Mouse (Mus musculus) midbrain, embryonic 12.5 days (tissue): Measurements from ENCODE around the gene Acss2. TPM values are rescaled to one million over a fixed set of nuclear protein-coding genes. Genes with fewer than 3 reads are reported as not detected.
A peak's percentile ranks its signal among the peaks of the same experiment; 100 is the strongest.
"Not testable (repeated sequence)": the region's sequence is repeated elsewhere in the genome, so short reads cannot be mapped to it uniquely, and the experiment has no call there.

ENCODE experiments used
- ATAC-seq: fragments of 200-750 bp; cut with Nextera tagmentation; 2 replicates; pipeline ENCODE4 v1.8.0; 2017; ENCODE audit warnings: low read depth, moderate TSS enrichment, moderate library complexity; ENCODE audit not compliant: low FRiP score
- H3K27ac ChIP-seq: fragments of 300-500 bp; sonication (generic); replicated peaks from 2 replicates; pipeline ENCODE4 v1.5.1; 2016; ENCODE audit warnings: mild to moderate bottlenecking
- H3K27me3 ChIP-seq: fragments of 300-500 bp; sonication (generic); 2 replicates; pipeline ENCODE4 v1.6.1; 2016; ENCODE audit warnings: mild to moderate bottlenecking
- H3K36me3 ChIP-seq: fragments of 300-500 bp; sonication (generic); 2 replicates; pipeline ENCODE4 v1.6.1; 2016
- H3K4me1 ChIP-seq: fragments of 300-500 bp; sonication (generic); 2 replicates; pipeline ENCODE4 v1.6.1; 2016
- H3K4me2 ChIP-seq: fragments of 300-500 bp; sonication (generic); replicated peaks from 2 replicates; pipeline ENCODE4 v1.6.1; 2016; ENCODE audit warnings: mild to moderate bottlenecking, moderate library complexity
- H3K4me3 ChIP-seq: fragments of 300-500 bp; sonication (generic); 2 replicates; pipeline ENCODE4 v1.5.1; 2016; ENCODE audit warnings: mild to moderate bottlenecking
- H3K9ac ChIP-seq: fragments of 300-500 bp; sonication (generic); replicated peaks from 2 replicates; pipeline ENCODE4 v1.6.1; 2016; ENCODE audit warnings: mild to moderate bottlenecking, moderate library complexity
- H3K9me3 ChIP-seq: fragments of 300-500 bp; sonication (generic); 2 replicates; pipeline ENCODE4 v1.6.1; 2016; ENCODE audit warnings: mild to moderate bottlenecking
- WGBS: fragments of 180-500 bp; shearing (Covaris S2); methylation state at CpG from one replicate; pipeline ENCODE4 v1.1.7; 2016; 5-methylcytosine and 5-hydroxymethylcytosine counted together
- polyA plus RNA-seq: library from polyadenylated mRNA; unstranded; fragments of >200 nt; fragmentation: Nextera tagmentation; extraction: Ambion mirVana; gene quantifications from 2 replicates; pipeline ENCODE4 v1.2.1, GENCODE M21; 2016

Acss2 gene
- polyA plus RNA-seq, 1 experiment from 2014 or later = 25.9 TPM

DNA sequence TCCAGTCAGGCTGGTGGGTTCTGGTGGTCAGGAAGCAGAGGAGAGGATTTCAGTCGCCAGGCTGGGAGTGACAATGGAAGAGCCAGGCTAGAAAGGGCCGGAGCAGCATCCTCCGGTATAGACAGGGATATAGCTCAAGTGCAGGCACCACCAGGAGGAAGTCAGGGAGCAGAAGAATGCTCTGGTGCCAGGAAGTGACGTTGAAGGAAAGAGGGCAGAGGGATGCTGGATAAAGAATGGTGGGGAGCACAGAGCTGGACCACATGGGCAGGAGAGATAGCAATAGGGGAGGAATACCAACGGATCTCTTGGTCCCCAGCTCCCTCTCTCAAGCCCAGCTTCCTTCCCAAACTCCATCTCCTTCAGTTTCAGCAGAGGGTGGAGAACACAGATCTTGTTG, 4.2 kb upstream of the Acss2 start:
- Histone ChIP-seq H3K9ac (peak overlapping the region; percentile 85; the same call in 1 of the 2 replicates), H3K9me3 (no peaks in the 10 kb centered on the region), H3K4me1 (peaks cover 32% of the 10 kb centered on the region), H3K27ac (no peak overlapping the region), H3K4me2 (peak overlapping the region; percentile 83), H3K36me3 (no peaks in the 10 kb centered on the region), H3K4me3 (peak overlapping the region; percentile 66), H3K27me3 (0 out of 2 replicates have a peak, but pooled peaks cover 8% of the 10 kb centered on the region)
- 68% methylated on average over 5 of the region's 5 CpGs for WGBS
- no peak for ATAC-seq

GRCm38 (mm10) chr2:155514666-155515065, 3.1 kb upstream of the Acss2 start:
- peak overlapping the region; percentile 85 for H3K9ac ChIP-seq
- peak overlapping the region; percentile 66 for H3K4me3 ChIP-seq
- WGBS = under 1% methylated on average over 23 of the region's 23 CpGs
- H3K4me2 ChIP-seq = peak overlapping the region; percentile 83
- peaks cover 37% of the 10 kb centered on the region for H3K4me1 ChIP-seq
- H3K27ac ChIP-seq = peak overlapping the region; percentile 67
- H3K27me3 ChIP-seq = 0 out of 2 replicates have a peak, but pooled peaks cover 8% of the 10 kb centered on the region
- no peaks in the 10 kb centered on the region for H3K36me3 ChIP-seq
- no peaks in the 10 kb centered on the region for H3K9me3 ChIP-seq
- peak; percentile 34 for ATAC-seq

GRCm38 (mm10) chr2:155515941-155516340, 1.8 kb upstream of the Acss2 start:
- no peak for ATAC-seq
- no peak overlapping the region for H3K27ac ChIP-seq
- H3K36me3 ChIP-seq = no peaks in the 10 kb centered on the region
- WGBS = 14% methylated on average over 1 of the region's 1 CpGs
- H3K27me3 ChIP-seq = 0 out of 2 replicates have a peak, but pooled peaks cover 8% of the 10 kb centered on the region
- H3K4me3 ChIP-seq = no peak overlapping the region
- no peaks in the 10 kb centered on the region for H3K9me3 ChIP-seq
- no peak overlapping the region for H3K4me2 ChIP-seq
- H3K4me1 ChIP-seq = peaks cover 37% of the 10 kb centered on the region
- H3K9ac ChIP-seq = no peak overlapping the region

GRCm38 (mm10) chr2:155518531-155519270, 953 bp downstream of the Acss2 start:
- 0 out of 2 replicates have a peak overlapping the region, but pooled peaks have one; percentile 73 for H3K27ac ChIP-seq
- no peaks in the 10 kb centered on the region for H3K9me3 ChIP-seq
- H3K4me1 ChIP-seq = peaks cover 28% of the 10 kb centered on the region
- peak overlapping the region; percentile 64 for H3K4me3 ChIP-seq
- no peak for ATAC-seq
- H3K36me3 ChIP-seq = no peaks in the 10 kb centered on the region
- 0 out of 2 replicates have a peak, but pooled peaks cover 8% of the 10 kb centered on the region for H3K27me3 ChIP-seq
- peak overlapping the region; percentile 79 for H3K4me2 ChIP-seq
- 25% methylated on average over 18 of the region's 18 CpGs for WGBS
- peak overlapping the region; percentile 67 for H3K9ac ChIP-seq

DNA sequence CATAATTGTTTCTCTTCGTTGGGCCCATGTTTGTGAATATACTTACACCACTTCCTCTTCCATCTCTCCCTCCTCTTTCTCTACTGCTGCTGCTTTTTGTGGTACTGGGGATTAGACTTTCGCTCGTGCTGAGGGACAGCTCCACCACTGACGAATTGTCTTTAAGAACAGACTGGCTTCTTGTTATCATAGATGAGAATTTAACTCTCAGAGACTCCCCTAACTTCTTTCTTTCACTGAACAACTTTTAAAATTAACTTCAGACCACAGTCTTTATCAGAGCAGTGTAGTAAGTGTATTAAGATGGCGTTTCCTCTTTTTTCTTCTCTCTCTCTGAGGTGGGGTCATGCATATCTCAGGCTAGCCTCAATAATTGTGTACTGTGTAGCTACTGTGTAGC, 6.0 kb downstream of the Acss2 start:
- Histone ChIP-seq H3K4me1 (peaks cover 3% of the 10 kb centered on the region), H3K9me3 (no peaks in the 10 kb centered on the region), H3K27ac (no peak overlapping the region), H3K36me3 (no peaks in the 10 kb centered on the region), H3K27me3 (no peaks in the 10 kb centered on the region), H3K4me3 (no peak overlapping the region), H3K9ac (no peak overlapping the region), H3K4me2 (no peak overlapping the region)
- ATAC-seq = no peak
- 61% methylated on average over 5 of the region's 5 CpGs for WGBS

DNA sequence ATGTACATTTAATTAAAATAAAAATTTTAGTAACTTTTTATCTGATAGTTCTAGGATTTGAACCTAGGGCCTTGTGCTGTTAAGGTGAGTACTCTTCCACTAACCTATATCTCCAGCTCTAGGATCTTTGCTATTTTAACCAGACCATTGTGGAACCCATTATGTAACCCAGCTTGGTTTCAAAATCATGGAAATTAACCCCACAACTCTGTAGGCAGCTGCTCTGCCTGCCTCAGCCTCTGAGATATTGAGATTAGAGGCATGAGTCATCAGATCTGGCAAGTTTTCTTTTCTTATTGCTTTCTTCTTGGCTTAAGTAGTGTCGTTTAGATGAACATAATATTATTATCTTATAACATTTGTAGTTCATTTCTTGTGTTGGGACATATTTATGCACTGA, 6.6 kb downstream of the Acss2 start:
- Histone ChIP-seq H3K4me2 (no peak overlapping the region), H3K4me3 (no peak overlapping the region), H3K36me3 (no peaks in the 10 kb centered on the region), H3K9ac (no peak overlapping the region), H3K27ac (no peak overlapping the region), H3K9me3 (no peaks in the 10 kb centered on the region), H3K4me1 (no peaks in the 10 kb centered on the region), H3K27me3 (no peaks in the 10 kb centered on the region)
- no peak for ATAC-seq
- 61% methylated on average over 1 of the region's 1 CpGs for WGBS

- Histone ChIP-seq H3K36me3 (no peaks in the 10 kb centered on the region), H3K9me3 (no peaks in the 10 kb centered on the region), H3K9ac (no peak overlapping the region), H3K4me1 (no peaks in the 10 kb centered on the region), H3K27ac (no peak overlapping the region), H3K27me3 (no peaks in the 10 kb centered on the region), H3K4me2 (no peak overlapping the region), H3K4me3 (no peak overlapping the region)
- ATAC-seq = no peak
- 83% methylated on average over 5 of the region's 5 CpGs for WGBS
Measured at GRCm38 (mm10) chr2:155527367-155527766, 9.6 kb downstream of the Acss2 start.

DNA sequence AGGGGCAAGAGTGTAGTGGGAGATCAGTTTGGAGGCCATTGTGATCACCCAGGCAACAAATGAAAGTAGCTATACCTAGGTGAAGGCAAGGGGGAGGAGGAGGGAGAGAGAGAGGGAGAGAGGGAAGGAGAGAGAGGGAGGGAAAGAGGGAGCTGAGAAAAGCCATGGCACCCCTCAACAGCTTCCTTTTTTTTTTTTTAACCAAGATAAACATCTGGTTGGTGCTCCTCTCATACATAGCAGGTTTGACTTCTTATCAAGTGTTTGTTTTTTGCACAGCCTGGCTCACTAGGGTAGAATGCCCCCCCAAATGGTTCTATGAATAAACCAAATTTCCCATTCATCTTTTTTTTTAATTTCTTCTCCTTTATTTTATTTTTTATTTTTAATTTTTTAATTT, 18.5 kb downstream of the Acss2 start:
- Histone ChIP-seq H3K27me3 (no peaks in the 10 kb centered on the region), H3K4me3 (no peak overlapping the region), H3K4me1 (no peaks in the 10 kb centered on the region), H3K4me2 (no peak overlapping the region), H3K9ac (no peak overlapping the region), H3K9me3 (no peaks in the 10 kb centered on the region), H3K36me3 (no peaks in the 10 kb centered on the region), H3K27ac (no peak overlapping the region)
- no peak for ATAC-seq

- WGBS = 82% methylated on average over 5 of the region's 5 CpGs
- Histone ChIP-seq H3K4me2 (no peak overlapping the region), H3K4me1 (no peaks in the 10 kb centered on the region), H3K4me3 (no peak overlapping the region), H3K9me3 (no peaks in the 10 kb centered on the region), H3K27me3 (no peaks in the 10 kb centered on the region), H3K36me3 (no peaks in the 10 kb centered on the region), H3K27ac (no peak overlapping the region), H3K9ac (no peak overlapping the region)
- ATAC-seq = no peak
Measured at GRCm38 (mm10) chr2:155537761-155538462, 20.2 kb downstream of the Acss2 start.

DNA sequence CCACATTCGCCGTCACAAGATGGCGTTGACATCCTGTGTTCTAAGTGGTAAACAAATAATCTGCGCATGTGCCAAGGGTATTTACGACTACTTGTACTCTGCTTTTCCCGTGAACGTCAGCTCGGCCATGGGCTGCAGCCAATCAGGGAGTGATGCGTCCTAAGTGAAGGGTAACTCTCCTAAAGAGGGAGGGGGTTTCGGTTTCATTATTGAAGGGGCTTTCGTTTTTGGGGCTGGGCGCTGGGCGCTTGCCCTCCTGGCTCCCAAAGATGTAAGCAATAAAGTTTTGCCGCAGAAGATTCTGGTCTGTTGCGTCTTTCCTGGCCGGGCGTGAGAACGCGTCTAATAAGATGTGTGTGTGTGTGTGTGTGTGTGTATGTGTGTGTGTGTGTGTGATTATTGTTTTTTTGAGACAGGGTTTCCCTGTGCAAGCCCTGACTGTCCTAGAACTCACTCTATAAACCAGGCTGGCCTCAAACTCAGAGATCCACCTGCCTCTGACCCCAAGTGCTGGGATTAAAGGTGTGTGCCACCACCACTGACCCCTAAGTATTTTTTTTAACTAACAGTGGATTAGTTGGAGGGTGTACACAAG, 20.8 kb downstream of the Acss2 start:
- 84% methylated on average over 19 of the region's 19 CpGs for WGBS
- not testable (repeated sequence) for H3K27me3 ChIP-seq, H3K4me3 ChIP-seq, H3K4me1 ChIP-seq, H3K27ac ChIP-seq, H3K9me3 ChIP-seq, ATAC-seq, H3K36me3 ChIP-seq, H3K9ac ChIP-seq, H3K4me2 ChIP-seq

DNA sequence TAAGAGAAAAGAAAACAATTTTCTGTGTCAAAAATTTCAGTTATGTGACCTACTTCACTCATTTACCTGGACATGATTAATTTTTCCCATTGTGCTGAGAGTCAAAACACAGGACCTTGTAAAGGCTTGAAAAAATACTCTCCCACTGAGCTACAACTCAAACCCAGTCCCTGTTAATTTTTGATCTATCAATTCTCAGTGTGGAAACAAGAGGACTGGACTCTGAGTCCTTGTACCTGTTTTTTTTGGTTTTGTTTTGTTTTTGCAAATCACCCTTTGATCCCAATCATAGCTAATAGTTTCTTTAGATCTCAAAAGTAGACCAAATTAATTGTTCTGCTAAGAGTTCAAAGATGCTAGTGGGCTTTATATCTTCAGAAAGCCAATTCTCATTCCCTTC, 21.9 kb downstream of the Acss2 start:
- no peaks in the 10 kb centered on the region for H3K27me3 ChIP-seq
- H3K4me2 ChIP-seq = no peak overlapping the region
- H3K27ac ChIP-seq = no peak overlapping the region
- H3K4me3 ChIP-seq = no peak overlapping the region
- no peaks in the 10 kb centered on the region for H3K4me1 ChIP-seq
- no peaks in the 10 kb centered on the region for H3K9me3 ChIP-seq
- H3K36me3 ChIP-seq = no peaks in the 10 kb centered on the region
- ATAC-seq = no peak
- H3K9ac ChIP-seq = no peak overlapping the region

- Histone ChIP-seq H3K27me3 (no peaks in the 10 kb centered on the region), H3K27ac (no peak overlapping the region), H3K4me2 (no peak overlapping the region), H3K9ac (no peak overlapping the region), H3K4me3 (no peak overlapping the region), H3K9me3 (no peaks in the 10 kb centered on the region), H3K36me3 (no peaks in the 10 kb centered on the region), H3K4me1 (no peaks in the 10 kb centered on the region)
- WGBS = 69% methylated on average over 6 of the region's 6 CpGs
- no peak for ATAC-seq
Measured at GRCm38 (mm10) chr2:155540822-155541458, 23.2 kb downstream of the Acss2 start.
